Mouse (Mus musculus): ENCODE data around the gene Gm20388.

- TF ChIP-seq CTCF (IDR thresholded peaks at IDR 0.05; ENCODE audit: low read depth) = no peak
- no peak for TF ChIP-seq EP300 (IDR thresholded peaks at IDR 0.05; ENCODE audit: low read depth)
Observed at GRCm38 (mm10) chr8:124181751-124182150, 4271.1 kb downstream of the Gm20388 start.

All from liver, embryonic 14.5 days (tissue).